Mouse (Mus musculus): ENCODE data around the gene D17H6S53E. TPM values are rescaled to one million over a fixed set of nuclear protein-coding genes. Genes with fewer than 3 reads are reported as not detected.

Gene D17H6S53E
- 11.2 and 11.7 TPM in 2 replicates for total RNA-seq (2012; rRNA removed)

DNA sequence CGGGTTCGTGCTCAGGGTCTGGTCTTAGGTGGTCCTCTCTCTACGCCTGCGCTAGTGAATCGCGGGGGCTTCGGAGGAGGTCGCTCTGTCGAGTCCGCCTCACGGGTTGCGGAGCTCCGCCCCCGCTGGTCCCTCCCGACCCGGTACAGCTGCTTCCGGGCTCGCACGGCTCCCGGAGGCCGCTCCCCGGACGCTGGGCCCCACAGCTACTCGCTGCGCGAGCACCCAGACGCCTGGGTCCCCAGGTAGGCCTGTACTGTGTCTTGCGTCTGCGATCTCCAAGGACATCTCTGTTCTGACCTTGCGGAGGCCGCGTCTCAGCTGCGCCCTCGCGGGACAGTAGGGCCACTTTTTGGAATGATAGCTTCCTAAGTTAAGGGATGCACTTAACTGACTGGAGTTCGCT lies at the start of gene D17H6S53E:
Gene D17H6S53E (plus strand): TSS at position 168 of the 406 bp plus-strand sequence.
- H3K4me3 ChIP-seq (ENCODE audit: insufficient read depth in 1 of 2, low read depth in 1 of 2, low read length in 2 of 2, poor library complexity in 1 of 2, severe bottlenecking in 1 of 2) = peak within 1 kb of the TSS; percentile 58 to 76
- H3K36me3 ChIP-seq (ENCODE audit: control insufficient read depth, insufficient read depth, low read length, poor library complexity, severe bottlenecking) = peaks cover 10% of the 10 kb centered on the region; the same call in 1 of the 2 replicates
- DNase-seq (ENCODE audit: low read depth, low spot score) = no peak
- in situ Hi-C loops (cut with MboI; ENCODE audit: low sequenced_read_pairs in 2 of 2, unreplicated experiment in 2 of 2) = no loop called here
- H3K27ac ChIP-seq (ENCODE audit: insufficient read depth, low read depth, low read length, poor library complexity, severe bottlenecking) = no peak within 1 kb of the TSS
- peak within 1 kb of the TSS; percentile 46 for H3K9ac ChIP-seq (ENCODE audit: insufficient read depth, low read depth, low read length, poor library complexity, severe bottlenecking)
- H3K4me1 ChIP-seq (ENCODE audit: control insufficient read depth in 2 of 2, insufficient read depth in 2 of 2, low read length in 2 of 2, poor library complexity in 1 of 2) = peaks cover 2 to 4% of the 10 kb centered on the region in 2 experiments; a peak in 2 of 4 replicates
- H3K9me3 ChIP-seq (ENCODE audit: control insufficient read depth, insufficient read depth, low read depth, low read length) = no peaks in the 10 kb centered on the region
- no peak for TF ChIP-seq CHD2 (IDR thresholded peaks at IDR 0.05; ENCODE audit: low read depth, low read length)
- TF ChIP-seq HCFC1 (IDR thresholded peaks at IDR 0.05; ENCODE audit: borderline replicate concordance, insufficient read depth, low read length) = no peak
- TF ChIP-seq MAFK (IDR thresholded peaks at IDR 0.05; ENCODE audit: insufficient read depth, low read depth, low read length) = no peak
- TF ChIP-seq ZC3H11A (IDR thresholded peaks at IDR 0.05; ENCODE audit: borderline replicate concordance, low read depth, low read length) = no peak
- no peak for TF ChIP-seq ZNF384 (IDR thresholded peaks at IDR 0.05; ENCODE audit: low read depth, low read length)

DNA sequence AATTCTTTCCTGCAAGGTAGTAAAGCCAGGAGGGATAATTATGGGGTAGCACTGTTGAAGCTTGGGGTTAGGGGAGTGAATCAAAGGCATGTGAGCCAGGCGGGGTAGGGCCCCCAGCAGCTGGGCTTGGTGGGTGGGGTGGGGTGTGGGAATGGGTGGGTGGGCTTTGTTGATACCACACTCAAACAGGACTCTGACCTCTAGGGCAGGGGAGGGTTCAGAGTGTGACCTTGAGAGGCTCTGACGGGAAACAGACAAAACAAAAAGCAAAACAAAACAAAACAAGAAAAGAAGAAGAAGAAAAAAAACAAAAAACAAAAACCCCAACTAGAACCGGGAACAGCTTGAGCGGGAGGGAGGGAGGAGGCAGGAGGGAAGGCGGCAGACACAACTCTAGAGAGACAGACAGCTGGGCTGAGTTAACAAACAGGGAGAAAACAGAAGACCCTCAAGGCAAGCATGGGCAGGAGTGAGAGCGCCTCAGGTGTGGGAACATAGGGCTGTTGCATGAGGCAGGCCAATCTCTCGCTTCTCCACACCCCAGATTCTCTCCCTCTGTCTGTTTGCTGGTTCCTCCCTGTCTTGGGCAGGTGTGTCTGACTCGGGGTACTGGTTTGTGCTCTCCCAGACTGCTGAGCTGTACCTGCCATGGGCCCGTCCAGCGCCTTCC lies 49.5 kb upstream of the D17H6S53E start, which contains the start of gene Ly6g6e:
Gene Ly6g6e (plus strand): TSS at position 396 of the 670 bp plus-strand sequence.
- Histone ChIP-seq H3K9me3 (ENCODE audit: control insufficient read depth, insufficient read depth, low read depth, low read length) (no peaks in the 10 kb centered on the region), H3K4me3 (ENCODE audit: insufficient read depth in 1 of 2, low read depth in 1 of 2, low read length in 2 of 2, poor library complexity in 1 of 2, severe bottlenecking in 1 of 2) (peak within 1 kb of the TSS; percentile 52 to 54), H3K36me3 (ENCODE audit: control insufficient read depth, insufficient read depth, low read length, poor library complexity, severe bottlenecking) (no peaks in the 10 kb centered on the region), H3K9ac (ENCODE audit: insufficient read depth, low read depth, low read length, poor library complexity, severe bottlenecking) (peak within 1 kb of the TSS; percentile 61), H3K4me1 (ENCODE audit: control insufficient read depth in 2 of 2, insufficient read depth in 2 of 2, low read length in 2 of 2, poor library complexity in 1 of 2) (peaks cover 15 to 17% of the 10 kb centered on the region in 2 experiments), H3K27ac (ENCODE audit: insufficient read depth, low read depth, low read length, poor library complexity, severe bottlenecking) (peak within 1 kb of the TSS; percentile 90)
- DNase-seq (ENCODE audit: low read depth, low spot score) = peak; percentile 43
- in situ Hi-C loops (cut with MboI; ENCODE audit: low sequenced_read_pairs in 2 of 2, unreplicated experiment in 2 of 2) = no loop called here
- TF ChIP-seq ZNF384 (IDR thresholded peaks at IDR 0.05; ENCODE audit: low read depth, low read length) (0 out of 2 replicates have a peak, but pooled peaks have one; percentile 49), MAFK (IDR thresholded peaks at IDR 0.05; ENCODE audit: insufficient read depth, low read depth, low read length) (no peak), ZC3H11A (IDR thresholded peaks at IDR 0.05; ENCODE audit: borderline replicate concordance, low read depth, low read length) (no peak), CHD2 (IDR thresholded peaks at IDR 0.05; ENCODE audit: low read depth, low read length) (no peak), HCFC1 (IDR thresholded peaks at IDR 0.05; ENCODE audit: borderline replicate concordance, insufficient read depth, low read length) (0 out of 2 replicates have a peak, but pooled peaks have one; percentile 28)

DNA sequence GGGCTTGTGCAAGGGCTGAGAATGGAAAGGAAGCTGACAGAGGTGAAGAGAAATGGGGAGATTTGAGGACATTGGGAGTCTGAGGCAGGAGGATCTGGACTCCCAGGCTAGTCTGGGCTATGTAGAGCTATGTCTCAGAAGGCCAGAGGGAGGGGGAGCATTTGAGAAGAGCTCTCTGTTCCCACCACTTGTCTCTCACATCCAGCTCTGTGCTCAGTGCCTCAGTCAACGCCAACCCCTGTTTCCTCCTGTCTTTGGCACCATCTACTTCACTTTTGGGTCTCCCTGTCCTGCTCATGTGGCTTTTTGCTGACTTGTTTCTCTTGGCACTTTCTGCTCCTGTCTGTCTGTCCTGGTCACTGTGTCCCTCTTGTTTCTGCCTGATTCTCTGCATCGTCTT lies 48.9 kb upstream of the D17H6S53E start:
- peaks cover 11 to 17% of the 10 kb centered on the region in 2 experiments for H3K4me1 ChIP-seq (ENCODE audit: control insufficient read depth in 2 of 2, insufficient read depth in 2 of 2, low read length in 2 of 2, poor library complexity in 1 of 2)
- TF ChIP-seq CHD2 (IDR thresholded peaks at IDR 0.05; ENCODE audit: low read depth, low read length) (no peak), ZNF384 (IDR thresholded peaks at IDR 0.05; ENCODE audit: low read depth, low read length) (no peak), ZC3H11A (IDR thresholded peaks at IDR 0.05; ENCODE audit: borderline replicate concordance, low read depth, low read length) (no peak), HCFC1 (IDR thresholded peaks at IDR 0.05; ENCODE audit: borderline replicate concordance, insufficient read depth, low read length) (no peak), MAFK (IDR thresholded peaks at IDR 0.05; ENCODE audit: insufficient read depth, low read depth, low read length) (no peak)
- in situ Hi-C loops (cut with MboI; ENCODE audit: low sequenced_read_pairs in 2 of 2, unreplicated experiment in 2 of 2) = no loop called here
- H3K9me3 ChIP-seq (ENCODE audit: control insufficient read depth, insufficient read depth, low read depth, low read length) = no peaks in the 10 kb centered on the region
- DNase-seq (ENCODE audit: low read depth, low spot score) = no peak
- no peaks in the 10 kb centered on the region for H3K36me3 ChIP-seq (ENCODE audit: control insufficient read depth, insufficient read depth, low read length, poor library complexity, severe bottlenecking)
- peak overlapping the region; percentile 52 to 54 for H3K4me3 ChIP-seq (ENCODE audit: insufficient read depth in 1 of 2, low read depth in 1 of 2, low read length in 2 of 2, poor library complexity in 1 of 2, severe bottlenecking in 1 of 2)
- H3K27ac ChIP-seq (ENCODE audit: insufficient read depth, low read depth, low read length, poor library complexity, severe bottlenecking) = peak overlapping the region; percentile 90
- peak overlapping the region; percentile 18; the same call in 1 of the 2 replicates for H3K9ac ChIP-seq (ENCODE audit: insufficient read depth, low read depth, low read length, poor library complexity, severe bottlenecking)

DNA sequence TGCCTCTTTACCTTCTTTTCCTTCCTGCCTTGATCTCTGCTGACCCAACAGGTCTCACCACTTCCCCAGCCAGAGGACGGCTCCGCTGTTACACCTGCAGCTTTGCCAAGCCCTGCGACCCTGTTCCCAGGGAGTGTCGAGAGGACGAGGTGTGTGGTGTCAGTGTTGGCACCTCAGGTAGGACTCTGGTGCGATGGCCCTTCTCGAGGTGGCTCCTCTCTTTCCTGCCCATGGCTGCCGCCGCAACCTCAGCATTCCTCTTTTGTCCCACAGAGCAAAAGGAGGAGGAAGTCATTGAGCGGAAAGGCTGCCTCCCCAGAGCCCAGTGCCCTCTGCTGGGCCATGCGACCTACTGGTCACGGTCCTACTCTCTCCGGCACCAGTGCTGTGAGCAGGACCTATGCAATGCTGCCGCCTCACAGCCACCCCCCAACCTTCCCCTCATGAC lies 48.4 kb upstream of the D17H6S53E start, which contains the start of gene Ly6g6d:
Gene Ly6g6d (minus strand): TSS at position 280 of the 448 bp plus-strand sequence.
- peak within 1 kb of the TSS; percentile 90 for H3K27ac ChIP-seq (ENCODE audit: insufficient read depth, low read depth, low read length, poor library complexity, severe bottlenecking)
- H3K9me3 ChIP-seq (ENCODE audit: control insufficient read depth, insufficient read depth, low read depth, low read length) = no peaks in the 10 kb centered on the region
- in situ Hi-C loops (cut with MboI; ENCODE audit: low sequenced_read_pairs in 2 of 2, unreplicated experiment in 2 of 2) = no loop called here
- no peak for TF ChIP-seq HCFC1 (IDR thresholded peaks at IDR 0.05; ENCODE audit: borderline replicate concordance, insufficient read depth, low read length)
- no peak for TF ChIP-seq MAFK (IDR thresholded peaks at IDR 0.05; ENCODE audit: insufficient read depth, low read depth, low read length)
- TF ChIP-seq ZNF384 (IDR thresholded peaks at IDR 0.05; ENCODE audit: low read depth, low read length) = no peak
- TF ChIP-seq CHD2 (IDR thresholded peaks at IDR 0.05; ENCODE audit: low read depth, low read length) = no peak
- TF ChIP-seq ZC3H11A (IDR thresholded peaks at IDR 0.05; ENCODE audit: borderline replicate concordance, low read depth, low read length) = no peak
- DNase-seq (ENCODE audit: low read depth, low spot score) = no peak
- peaks cover 11 to 17% of the 10 kb centered on the region in 2 experiments for H3K4me1 ChIP-seq (ENCODE audit: control insufficient read depth in 2 of 2, insufficient read depth in 2 of 2, low read length in 2 of 2, poor library complexity in 1 of 2)
- no peaks in the 10 kb centered on the region for H3K36me3 ChIP-seq (ENCODE audit: control insufficient read depth, insufficient read depth, low read length, poor library complexity, severe bottlenecking)
- H3K4me3 ChIP-seq (ENCODE audit: insufficient read depth in 1 of 2, low read depth in 1 of 2, low read length in 2 of 2, poor library complexity in 1 of 2, severe bottlenecking in 1 of 2) = peak within 1 kb of the TSS; percentile 52 to 54
- H3K9ac ChIP-seq (ENCODE audit: insufficient read depth, low read depth, low read length, poor library complexity, severe bottlenecking) = peak within 1 kb of the TSS; percentile 61

Measured in ES-E14 (cell line).